Mouse (Mus musculus) 416B (cell line): ENCODE measurements around the gene Abcd3.

Experiments used
- DNase-seq: peaks from one replicate; pipeline ENCODE4 v3.0.0; 2011; ENCODE audit warnings: low read depth

Gene Abcd3

DNA sequence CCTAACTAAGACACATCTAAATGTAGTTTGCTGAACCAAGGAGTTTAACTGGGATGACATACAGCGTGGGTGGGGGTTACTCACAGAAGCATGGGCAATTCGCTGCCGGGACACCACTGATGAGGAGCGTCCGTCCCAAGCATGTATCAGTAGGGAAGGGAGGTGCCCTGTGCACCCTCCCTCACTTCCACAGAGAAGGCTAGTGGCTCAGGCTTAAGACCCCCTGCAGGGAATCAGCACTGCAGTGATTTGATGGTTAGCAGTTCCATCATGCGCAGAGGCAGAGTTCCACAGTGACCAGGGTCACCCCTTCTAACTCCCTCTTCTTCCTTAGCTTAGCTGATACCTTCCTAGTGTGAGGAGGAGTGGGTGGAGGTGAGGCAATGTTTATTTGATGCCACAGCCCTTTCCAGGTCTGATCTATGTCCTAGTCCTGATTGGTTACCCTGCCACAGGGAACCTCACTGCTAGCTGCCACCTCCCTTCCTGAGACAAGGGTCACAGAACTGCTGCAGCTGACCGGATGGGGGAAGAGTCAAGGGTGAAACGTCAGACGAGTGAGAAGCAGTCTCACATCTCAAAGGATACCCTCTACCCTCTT is 76.3 kb downstream of the Abcd3 start:
- no peak for DNase-seq

GRCm38 (mm10) chr3:121737901-121738300 is 77.2 kb downstream of the Abcd3 start:
- peak; percentile 54 for DNase-seq

DNA sequence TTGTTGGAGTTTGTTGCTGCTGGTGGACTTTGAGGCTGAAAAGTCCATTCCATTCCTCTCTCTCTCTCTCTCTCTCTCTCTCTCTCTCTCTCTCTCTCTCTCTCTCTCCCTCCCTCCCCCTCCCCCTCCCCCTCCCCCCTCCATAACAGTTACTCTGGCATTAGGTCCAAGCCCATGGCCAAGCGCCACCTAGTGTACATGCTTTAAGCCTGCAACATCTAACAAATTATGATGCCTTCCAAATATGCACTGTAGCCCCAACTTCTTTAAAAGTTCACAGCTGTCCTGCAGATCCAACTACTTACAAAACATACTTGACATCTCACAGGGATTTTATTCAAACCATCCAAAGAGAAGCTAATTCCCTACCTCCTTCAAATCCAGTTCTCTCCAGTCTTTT is 77.6 kb downstream of the Abcd3 start:
- peak; percentile 41 for DNase-seq

- peak; percentile 73 for DNase-seq
These were observed 78.9 kb downstream of the Abcd3 start for GRCm38 (mm10) chr3:121736025-121736744.

GRCm38 (mm10) chr3:121735542-121735941 is 79.6 kb downstream of the Abcd3 start:
- DNase-seq: no peak

- DNase-seq: peak; percentile 57
These were observed 85.4 kb downstream of the Abcd3 start for GRCm38 (mm10) chr3:121729678-121730077.

GRCm38 (mm10) chr3:121725651-121726050 is 89.5 kb downstream of the Abcd3 start:
- DNase-seq: no peak

DNA sequence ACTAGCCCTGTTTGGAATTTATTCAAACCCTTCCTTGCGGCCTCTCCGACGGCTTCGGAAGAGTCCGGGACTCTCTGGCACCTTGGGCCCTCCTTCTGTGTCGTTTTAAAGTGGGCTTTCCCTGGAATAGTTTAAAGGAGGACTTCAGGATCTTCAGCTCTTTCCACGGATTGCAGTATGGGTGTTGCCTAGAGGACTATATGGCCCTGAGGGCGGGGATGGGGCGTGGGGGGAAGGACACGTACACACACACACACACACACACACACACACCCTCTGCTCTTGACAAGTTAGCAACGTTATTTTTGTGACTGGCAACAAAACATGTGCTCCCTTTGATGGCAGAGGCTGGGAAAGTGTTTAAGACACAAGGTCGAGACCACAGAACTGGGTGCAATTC is 90.5 kb downstream of the Abcd3 start:
- DNase-seq: no peak

- no peak for DNase-seq
These were observed 91.1 kb downstream of the Abcd3 start for GRCm38 (mm10) chr3:121723968-121724524.

DNA sequence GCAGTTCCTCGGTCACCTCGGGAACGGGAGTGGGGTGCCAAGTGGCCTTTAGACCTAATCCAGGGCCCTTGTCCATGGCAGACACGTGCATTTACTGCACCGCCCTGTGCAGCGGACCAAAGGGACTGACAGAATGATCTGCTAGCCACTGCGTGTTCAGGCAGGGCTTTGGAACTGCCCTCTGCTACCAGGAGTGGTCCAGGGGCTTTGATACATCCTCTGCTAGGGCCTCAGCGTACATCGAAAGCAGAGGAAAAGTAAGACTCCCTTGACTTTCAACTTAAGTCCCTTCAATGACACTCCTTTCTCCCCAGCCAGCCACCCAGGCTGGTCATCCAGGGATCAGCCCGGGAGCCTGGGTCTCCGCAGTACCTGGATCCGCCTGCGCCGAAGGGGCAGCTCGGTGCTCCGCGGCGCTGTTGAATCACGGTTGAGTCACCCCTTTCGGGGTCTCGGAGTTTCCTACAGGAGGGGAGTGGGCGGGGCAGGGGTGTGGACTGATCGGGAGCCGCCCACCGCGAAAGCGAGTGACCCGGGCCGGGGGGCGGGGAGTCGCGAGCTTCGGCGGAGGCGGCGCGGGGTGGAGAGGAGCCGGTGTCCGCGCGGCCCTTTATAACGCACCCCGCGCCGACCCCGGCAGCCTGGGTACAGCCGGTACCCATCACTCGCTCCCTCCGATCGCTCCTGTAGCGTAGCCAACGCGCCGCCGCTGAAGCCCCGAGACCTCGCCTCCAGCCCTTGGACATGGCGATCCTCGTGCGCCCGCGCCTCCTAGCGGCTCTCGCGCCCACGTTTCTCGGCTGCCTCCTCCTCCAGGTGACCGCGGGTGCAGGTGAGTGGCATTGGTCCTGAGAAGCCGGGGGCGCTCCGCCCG is 91.9 kb downstream of the Abcd3 start, which contains the start of gene F3:
Gene F3, plus strand, starts transcription at position 567 of the 874 bp plus-strand sequence.
- DNase-seq: no peak

GRCm38 (mm10) chr3:121721691-121722070 is 93.4 kb downstream of the Abcd3 start:
- no peak for DNase-seq

DNA sequence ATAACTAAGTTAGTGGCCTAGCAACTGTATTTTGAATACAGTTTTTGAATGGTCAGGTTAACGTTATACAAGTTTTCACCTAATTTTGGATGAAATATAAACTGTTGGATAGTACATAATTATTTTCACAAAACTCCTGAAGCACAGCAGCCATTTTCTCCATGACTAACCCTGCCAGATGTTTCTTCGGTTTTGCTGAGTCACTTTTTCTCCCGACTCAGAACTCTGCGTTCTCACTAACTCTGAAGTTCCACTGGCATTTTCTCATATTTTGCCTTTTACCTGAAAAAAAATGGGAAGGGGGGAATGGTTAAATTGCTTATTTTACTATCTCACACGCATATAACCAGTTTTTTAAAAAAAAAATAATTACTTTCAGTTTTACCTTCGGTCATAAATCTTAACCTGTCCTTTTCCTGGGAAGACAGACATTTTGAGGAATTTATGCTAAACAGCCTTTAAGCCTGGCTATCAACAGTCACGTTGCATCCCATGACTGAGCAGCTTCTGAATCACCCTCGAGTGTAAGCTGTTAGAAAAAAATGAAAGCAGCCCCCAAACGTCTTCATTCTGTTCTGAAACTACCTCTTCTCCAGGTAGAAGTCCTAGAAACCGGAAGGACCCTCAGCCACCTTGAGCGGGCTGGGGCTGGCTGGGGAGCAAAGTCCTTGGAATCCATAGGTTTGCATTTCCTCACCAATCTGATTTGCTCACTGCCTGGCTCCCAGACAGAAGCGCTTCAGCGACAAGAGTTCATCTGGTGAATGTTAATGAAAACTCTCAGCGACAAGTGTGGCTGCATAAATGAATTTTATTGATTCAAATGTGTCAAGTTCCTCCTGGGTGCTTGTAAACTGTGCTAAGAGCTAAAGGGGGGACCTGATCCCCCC is 94.1 kb downstream of the Abcd3 start:
- DNase-seq: peak; percentile 51

GRCm38 (mm10) chr3:121719701-121720100 is 95.4 kb downstream of the Abcd3 start:
- DNase-seq: no peak

DNA sequence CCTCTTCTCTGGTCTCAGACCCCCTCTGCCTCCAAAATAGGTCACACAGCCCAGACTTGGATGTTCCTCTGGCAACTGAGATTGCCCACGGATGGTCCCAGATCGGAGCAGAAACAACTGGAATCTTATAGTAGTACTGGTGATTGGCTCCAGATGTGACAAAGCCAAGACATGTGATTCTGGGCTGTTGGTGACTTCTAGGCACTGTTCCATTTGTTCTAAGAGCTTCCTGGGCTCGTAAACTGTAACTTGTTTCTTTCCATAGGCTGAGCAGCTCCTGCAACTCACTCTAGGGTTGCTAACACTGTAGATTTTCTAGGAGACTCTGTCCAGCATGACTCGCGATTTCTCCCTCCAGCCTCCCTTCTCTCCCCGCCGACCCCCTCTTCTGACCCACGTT is 96.4 kb downstream of the Abcd3 start:
- no peak for DNase-seq

- DNase-seq: no peak
These were observed 98.6 kb downstream of the Abcd3 start for GRCm38 (mm10) chr3:121716480-121716879.

- DNase-seq: no peak
These were observed 99.2 kb downstream of the Abcd3 start for GRCm38 (mm10) chr3:121715741-121716459.

DNA sequence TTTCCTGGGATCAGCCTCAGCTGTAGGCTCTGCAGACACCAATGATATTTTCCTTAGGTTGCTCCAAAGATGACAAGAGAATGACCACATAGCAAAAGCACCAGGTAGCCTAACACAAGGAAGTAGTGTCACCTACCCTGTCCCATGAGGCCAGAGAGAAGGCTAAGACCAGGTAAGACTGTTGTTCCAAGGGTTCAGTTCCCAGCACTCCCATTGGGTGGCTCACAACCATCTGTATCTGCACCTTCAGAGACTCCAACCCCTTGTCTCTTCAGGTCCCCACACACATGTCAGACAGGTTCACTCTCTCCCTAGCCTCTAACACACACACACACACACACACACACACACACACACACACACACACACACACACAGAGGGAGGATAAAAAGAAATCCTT is 99.8 kb downstream of the Abcd3 start:
- no peak for DNase-seq

DNA sequence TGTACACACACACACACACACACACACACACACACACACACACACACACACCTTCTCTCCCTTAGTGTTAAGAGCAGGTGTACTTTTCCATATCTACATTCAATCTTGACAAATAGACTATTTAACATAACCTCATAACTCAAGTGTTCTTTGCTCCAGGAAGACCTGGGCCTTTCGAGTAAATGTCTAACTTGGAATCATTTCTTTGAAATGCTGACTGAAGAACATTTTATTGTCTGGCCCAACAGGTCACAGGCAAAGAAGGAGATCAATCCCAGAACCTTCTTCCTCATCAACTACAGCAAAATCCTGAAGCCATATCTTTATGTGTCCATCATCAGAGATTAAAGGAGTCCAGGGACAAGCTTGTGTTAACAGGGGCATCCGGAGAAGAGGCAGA is 100.6 kb downstream of the Abcd3 start:
- DNase-seq: no peak

GRCm38 (mm10) chr3:121713816-121714215 is 101.3 kb downstream of the Abcd3 start:
- DNase-seq: no peak

- DNase-seq: no peak
These were observed 101.9 kb downstream of the Abcd3 start for GRCm38 (mm10) chr3:121713151-121713701.
